Mouse (Mus musculus) cerebellum, adult 11-12 months (tissue): ENCODE results near the gene Mllt11.
A peak's percentile ranks its signal among the peaks of the same experiment; 100 is the strongest.

Experiments used
- DNase-seq: peaks from one replicate; pipeline ENCODE4 v3.0.0; 2022

Gene Mllt11

DNA sequence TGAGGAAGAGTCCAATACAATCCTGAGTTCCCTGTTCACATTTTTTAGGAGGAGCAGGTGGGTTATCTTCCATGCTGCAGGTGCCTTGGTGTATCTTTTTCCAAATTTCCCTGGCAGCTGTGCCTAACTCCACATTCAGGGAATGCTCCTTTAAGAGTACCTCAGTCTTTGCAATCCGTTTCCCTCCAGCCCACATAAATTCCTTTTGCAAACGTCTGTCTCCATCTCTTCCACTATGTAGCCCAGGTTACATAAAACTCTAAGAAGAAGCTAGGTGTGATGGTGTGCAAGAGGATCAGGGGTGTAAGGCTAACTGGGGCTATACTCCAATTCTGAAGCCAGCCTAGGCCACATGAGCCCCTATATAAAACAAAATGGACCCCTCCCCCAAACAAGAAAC, 11.1 kb upstream of the Mllt11 start:
- DNase-seq, result no peak

- no peak for DNase-seq
Measured at GRCm38 (mm10) chr3:95241498-95241897, 9.5 kb upstream of the Mllt11 start, which contains the start of gene Gm128. Gene Gm128 (minus strand): TSS chr3:95241598.

DNA sequence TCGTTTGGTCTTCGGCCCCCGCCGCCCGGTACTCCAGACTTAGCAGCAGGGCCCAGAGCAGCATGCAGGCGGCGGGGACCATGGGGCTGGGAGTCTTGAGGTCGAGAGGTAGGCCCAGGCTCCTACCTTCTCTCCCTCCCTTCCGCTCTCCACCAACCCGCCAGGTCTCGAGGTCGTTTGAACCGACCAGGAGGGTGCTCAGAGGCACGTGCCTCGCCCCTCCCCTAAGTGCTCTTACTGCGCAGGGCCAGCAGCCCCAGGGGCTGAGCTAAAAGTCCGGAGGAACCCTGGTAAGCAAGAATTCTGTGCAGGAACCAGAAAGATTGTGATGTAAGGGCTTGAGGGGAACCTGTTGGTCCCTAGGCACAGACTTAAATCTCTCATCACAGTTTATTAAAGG, 8.9 kb upstream of the Mllt11 start:
- no peak for DNase-seq

DNA sequence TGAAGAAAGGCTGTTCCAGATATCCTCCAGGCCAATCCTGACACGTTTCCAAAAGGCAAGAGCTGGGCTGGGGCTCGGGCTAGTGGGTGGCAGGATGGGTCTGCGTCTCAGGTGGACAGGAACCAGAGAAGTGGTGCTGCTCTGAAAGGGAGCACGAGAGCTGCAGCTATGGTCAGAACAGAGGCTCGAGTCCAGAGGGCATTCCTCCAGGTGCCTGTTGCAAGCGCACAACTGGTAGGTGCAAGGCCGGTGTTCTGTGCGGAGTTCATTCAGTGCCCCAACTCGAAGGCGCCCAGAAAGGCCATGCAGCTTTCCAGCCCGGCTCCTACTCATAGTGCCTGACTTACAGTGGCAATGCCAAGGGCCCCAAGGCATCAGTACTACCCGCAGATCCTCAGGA, 8.0 kb upstream of the Mllt11 start:
- DNase-seq, result no peak

- no peak for DNase-seq
Measured at GRCm38 (mm10) chr3:95239022-95239421, 7.1 kb upstream of the Mllt11 start.

- DNase-seq, result no peak
Measured at GRCm38 (mm10) chr3:95237541-95238099, 5.6 kb upstream of the Mllt11 start.

GRCm38 (mm10) chr3:95235386-95236301, 3.7 kb upstream of the Mllt11 start:
- DNase-seq, result no peak

- DNase-seq, result no peak
Measured at GRCm38 (mm10) chr3:95233303-95233980, 1.5 kb upstream of the Mllt11 start.

- DNase-seq, result no peak
Measured at GRCm38 (mm10) chr3:95232771-95233170, 800 bp upstream of the Mllt11 start.

- DNase-seq, result no peak
Measured at GRCm38 (mm10) chr3:95230495-95231297, 1.3 kb downstream of the Mllt11 start.

DNA sequence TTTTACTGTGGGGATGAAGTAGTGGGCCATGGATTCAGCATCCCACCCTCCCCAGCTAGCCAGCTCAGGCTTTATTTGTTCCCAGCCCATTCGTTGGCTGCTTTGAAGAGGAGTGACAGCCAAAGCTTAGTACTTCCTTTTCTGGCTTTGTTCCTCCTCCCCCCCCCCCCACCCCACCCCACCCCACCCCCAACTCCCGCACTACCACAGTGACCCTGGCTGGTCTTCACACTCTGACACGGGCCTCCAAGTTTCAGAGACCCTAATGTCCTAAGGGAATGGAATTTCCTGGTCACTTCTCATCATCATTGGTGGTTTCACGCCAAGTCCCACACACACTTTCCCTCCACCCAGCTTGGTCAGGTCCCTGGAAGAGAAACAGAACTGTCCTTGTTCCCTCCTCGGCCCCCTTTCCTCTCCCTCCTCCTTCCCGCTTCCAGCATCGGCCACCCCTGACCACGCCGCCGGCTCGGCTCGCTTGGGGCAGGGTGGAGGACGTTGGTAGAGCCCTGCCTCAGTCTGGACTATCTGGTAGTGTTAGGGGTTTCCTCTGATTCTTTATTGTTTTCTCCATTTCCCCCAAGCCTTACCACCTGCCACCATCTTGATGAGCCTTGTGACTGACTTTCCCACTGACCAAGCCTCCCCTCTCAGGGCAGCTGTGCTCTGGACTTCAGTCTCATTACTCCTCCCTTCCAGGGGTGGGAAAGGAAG, 2.0 kb downstream of the Mllt11 start:
- DNase-seq, result peak; percentile 59

DNA sequence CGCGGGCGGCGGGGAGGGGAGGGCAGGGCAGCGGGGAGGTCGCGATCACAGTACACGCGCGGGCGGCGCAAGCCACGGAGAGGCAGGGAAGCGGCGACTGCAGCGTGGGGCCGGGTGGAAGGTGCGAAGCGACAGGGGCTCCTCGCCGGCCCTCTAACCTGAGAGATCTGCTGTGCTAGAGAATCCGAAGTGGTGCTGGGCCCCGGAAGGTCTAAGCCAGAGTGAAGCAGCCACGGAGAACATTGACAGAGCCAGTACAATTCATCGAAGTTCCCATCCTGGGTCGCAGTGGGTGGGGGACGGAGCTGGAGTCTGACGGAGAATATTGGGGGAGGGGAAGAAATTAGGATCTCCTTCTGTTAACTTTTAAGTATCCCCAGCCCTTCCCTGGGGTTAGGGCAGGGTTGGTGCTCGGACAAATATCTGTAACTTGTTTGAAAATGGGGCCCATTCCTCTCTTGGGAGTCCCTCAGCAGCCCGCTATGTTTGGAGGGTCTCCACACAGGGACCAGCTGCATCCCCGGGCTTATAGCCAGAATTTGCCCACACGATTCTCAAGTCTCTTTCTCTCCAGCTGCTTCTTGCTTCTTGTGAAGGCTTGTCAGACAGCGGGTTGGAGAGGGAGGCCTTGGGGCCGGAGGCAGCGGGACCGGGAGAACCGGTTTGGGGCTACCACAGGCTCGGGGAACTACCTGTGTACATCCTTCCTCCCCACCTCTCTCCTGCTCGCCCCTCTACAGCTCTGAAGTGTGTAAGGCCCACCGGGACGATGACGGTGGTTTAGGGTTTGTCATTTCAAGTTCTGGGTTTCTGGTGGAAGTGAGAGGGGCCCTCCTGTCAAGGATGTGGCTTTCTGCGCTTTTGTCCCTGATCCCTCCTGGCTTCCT, 2.8 kb downstream of the Mllt11 start:
- peak; percentile 72 for DNase-seq

DNA sequence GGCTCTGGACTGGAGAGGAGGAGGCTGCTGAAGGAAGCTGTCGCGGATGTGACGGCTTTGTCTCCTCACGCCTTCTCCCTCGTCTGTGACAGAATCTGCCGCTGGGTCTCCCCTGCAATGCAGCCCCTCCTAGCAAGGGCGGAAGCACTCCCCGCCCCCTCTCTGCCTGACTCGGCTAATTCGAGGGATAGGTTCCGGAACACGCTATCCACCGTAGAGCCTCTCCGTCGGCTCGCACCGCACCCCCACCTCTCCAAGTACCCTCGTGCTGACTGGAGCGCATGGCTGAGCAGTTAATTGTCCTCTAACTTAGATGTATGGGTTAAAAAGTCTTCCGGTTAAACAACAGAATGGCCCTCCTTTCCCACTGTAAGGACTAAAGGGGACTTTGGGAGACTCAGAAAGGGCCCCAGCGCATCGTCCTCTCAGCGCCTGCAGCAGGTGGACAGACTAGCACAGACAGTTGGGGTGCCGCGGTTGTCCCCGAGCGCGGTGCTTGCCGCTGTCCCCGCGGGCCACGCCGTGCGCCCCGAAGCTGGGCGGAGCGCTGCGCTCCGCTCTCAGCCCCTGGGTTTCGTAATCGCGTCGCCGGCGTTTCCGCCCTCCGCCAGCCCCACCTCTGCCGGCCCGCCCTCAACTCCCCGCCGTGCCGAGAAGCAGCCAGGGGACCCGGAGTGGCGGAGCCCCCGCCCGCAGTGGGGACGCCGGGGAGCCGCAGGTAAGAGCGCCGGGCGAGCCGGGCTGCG, 3.6 kb downstream of the Mllt11 start, which contains the start of gene Cdc42se1:
Gene Cdc42se1, plus strand, starts transcription at position 585 of the 746 bp plus-strand sequence.
- DNase-seq, result peak; percentile 86

GRCm38 (mm10) chr3:95227214-95227613, 4.8 kb downstream of the Mllt11 start:
- DNase-seq, result peak; percentile 6

DNA sequence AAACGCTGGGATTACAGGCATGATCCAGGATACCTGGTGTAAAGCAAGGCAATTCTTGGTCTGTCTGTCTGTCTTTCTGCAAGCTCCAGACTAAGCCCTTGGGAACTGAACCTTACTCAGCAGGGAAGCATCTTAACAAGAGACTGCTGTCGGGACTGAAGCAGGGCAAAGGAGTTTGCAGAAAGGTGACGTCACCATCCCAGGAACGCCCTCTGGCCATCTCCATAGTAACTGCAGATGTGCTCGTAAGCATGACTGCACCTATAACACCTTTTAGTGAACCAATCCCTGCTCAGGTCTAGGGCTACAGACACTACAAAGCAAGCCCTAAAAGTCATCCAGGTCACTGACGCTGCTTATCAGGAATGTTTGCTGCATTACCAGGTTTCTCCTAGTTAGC, 7.7 kb downstream of the Mllt11 start:
- peak; percentile 45 for DNase-seq

GRCm38 (mm10) chr3:95223041-95223440, 8.9 kb downstream of the Mllt11 start:
- DNase-seq, result no peak

DNA sequence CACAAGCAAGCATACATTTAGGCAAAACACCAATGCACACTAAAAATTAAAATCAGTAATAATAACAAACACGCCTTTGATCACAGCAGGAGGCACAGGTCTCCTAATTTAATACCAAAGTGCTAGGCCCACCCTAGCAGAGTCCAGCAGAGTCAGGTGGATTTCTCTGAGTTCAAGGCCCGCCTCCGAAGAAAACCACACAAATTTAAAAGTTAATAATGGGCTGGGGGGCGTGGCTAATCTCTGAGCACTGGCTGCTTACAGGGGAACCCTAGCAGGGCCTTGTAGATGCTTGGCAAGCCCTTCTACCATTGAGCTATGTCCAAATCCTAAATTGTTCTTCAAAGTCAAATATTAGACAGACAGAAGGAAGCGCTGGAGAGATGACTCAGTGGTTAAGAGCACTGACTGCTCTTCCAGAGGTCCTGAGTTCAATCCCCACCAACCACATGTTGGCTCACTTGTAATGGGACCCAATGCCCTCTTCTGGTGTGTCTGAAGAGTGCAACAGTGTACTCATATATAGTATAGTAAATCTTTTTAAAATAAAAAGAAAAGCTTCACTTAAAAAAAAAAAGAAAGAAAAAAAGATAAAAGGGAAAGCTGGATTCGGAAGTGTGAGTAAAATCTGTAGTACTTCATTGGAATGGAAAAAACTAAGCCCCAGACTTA, 13.4 kb downstream of the Mllt11 start:
- peak; percentile 23 for DNase-seq

- peak; percentile 90 for DNase-seq
Measured at GRCm38 (mm10) chr3:95217255-95218134, 14.5 kb downstream of the Mllt11 start, which contains the start of gene Gabpb2. Gene Gabpb2 (minus strand): TSS chr3:95217916.
